In genomic region chr19:37975951-37976350, GRCm38 (mm10) we compare ENCODE assay signal across 15 mouse cellular contexts.
"Had no signal": no experiment of that assay in that cellular context is flagged by ENCODE, and none has a peak within 500 bp of the region (broad histone marks: within the 10 kb centered on the region; RNA-seq: fewer than 3 reads in every experiment).

No protein-coding gene starts in this region.

- H3K4me3 ChIP-seq: neural tube, embryonic 15.5 days; stomach, embryonic 15.5 days had no signal

- DNase-seq: retina, postnatal 1 day; right cerebral cortex, adult 18-20 months; right cerebral cortex, postnatal 14 days; right cerebral cortex, postnatal 25 days; right cerebral cortex, postnatal 4 days; spleen, adult 18-20 months; thymus, adult 18-20 months; thymus, adult 2 months; thymus, postnatal 14 days; thymus, postnatal 25 days; thymus, postnatal 36 days; thymus, postnatal 4 days had no signal

- H3K9ac ChIP-seq: neural tube, embryonic 15.5 days; stomach, embryonic 15.5 days had no signal

- H3K4me1 ChIP-seq: neural tube, embryonic 15.5 days; stomach, embryonic 15.5 days had no signal

- H3K27me3 ChIP-seq: neural tube, embryonic 15.5 days; stomach, embryonic 15.5 days had no signal

- H3K27ac ChIP-seq: neural tube, embryonic 15.5 days; stomach, embryonic 15.5 days; stomach, postnatal 0 days had no signal

- H3K4me2 ChIP-seq: neural tube, embryonic 15.5 days; stomach, embryonic 15.5 days had no signal

- H3K36me3 ChIP-seq: neural tube, embryonic 15.5 days; stomach, embryonic 15.5 days had no signal

- H3K9me3 ChIP-seq: neural tube, embryonic 15.5 days; stomach, embryonic 15.5 days had no signal
